Mouse (Mus musculus) cortical plate, adult 2 months (tissue): ENCODE measurements around the gene Ppih.

Experiments
- CTCF ChIP-seq: fragments of 200-500 bp; IDR thresholded peaks from 2 replicates; pipeline ENCODE4 v1.5.1; 2011; ENCODE audit warnings: mild to moderate bottlenecking, control low read depth, low read length; ENCODE audit not compliant: insufficient read depth; ENCODE audit errors: extremely low read depth
- POLR2A ChIP-seq: fragments of 200-500 bp; IDR thresholded peaks from 2 replicates; pipeline ENCODE4 v1.6.1; 2011; ENCODE audit warnings: mild to moderate bottlenecking, low read length, control low read depth; ENCODE audit not compliant: insufficient read depth; ENCODE audit errors: extremely low read depth

DNA sequence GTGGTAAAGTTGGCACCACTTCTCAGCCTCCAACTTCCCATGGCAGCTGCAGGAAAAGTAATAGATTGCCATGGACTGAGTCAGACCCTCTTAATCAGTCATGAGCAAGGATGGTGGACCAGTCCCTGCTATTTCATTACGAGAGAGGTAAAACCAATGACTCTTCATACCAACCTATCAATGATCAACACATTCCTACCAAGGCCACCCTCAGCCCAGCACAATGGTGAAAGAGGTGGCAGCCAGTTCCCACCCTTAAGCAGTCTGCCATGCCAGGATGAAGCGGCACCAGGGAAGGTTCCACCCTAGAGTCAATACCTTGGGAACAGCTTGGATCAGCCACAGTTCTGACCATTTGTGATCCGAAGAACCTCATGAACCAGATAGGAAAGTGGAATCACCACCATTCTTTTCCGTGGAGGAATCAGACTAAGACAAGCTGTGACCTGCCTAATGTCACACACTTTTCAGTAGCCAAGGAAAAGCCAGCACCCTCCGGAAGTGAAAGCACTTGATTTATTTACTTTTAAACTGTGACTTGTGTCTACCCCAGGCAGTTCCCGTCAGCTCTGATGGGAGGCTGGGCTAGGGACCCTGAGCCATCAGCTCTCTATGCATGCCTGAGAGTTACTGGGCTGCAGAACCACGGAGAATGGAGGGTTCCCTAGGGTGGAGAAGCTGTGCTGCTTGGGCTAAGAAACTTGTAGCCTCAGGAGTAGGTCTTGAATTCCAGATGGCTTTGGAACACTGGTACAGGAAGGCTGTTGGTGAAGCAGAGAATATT, 68.1 kb downstream of the Ppih start:
- TF ChIP-seq CTCF (no peak), POLR2A (no peak)
